ENCODE assay signal across 10 mouse cellular contexts in the genomic region with DNA sequence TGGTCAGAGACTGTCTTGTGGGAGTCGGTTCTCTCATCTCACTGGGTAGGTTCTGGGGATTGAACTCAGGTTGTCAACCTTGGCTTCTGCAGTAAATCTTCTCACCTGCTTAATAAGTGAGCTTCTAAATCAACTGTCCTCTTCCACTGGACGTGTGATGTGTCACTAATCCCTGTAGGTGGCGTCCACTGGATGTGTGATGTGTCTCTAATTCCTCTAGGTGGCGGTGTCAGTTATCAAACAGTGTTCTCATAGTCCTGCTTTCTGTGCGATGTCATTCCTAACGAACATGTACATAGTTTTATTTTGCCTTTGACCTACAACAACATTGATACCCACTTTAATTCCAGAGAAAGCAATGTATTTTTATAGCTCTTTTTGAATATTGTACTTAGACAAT. TPM values are rescaled to one million over a fixed set of nuclear protein-coding genes. Genes with fewer than 3 reads are reported as not detected.
DNase-seq lines count a peak whose midpoint lies in the region; ATAC-seq and TF ChIP-seq lines count a peak whose summit lies in the region.
"Had no signal": no experiment of that assay in that cellular context is flagged by ENCODE, and none has a peak within 500 bp of the region (broad histone marks: within the 10 kb centered on the region; RNA-seq: fewer than 3 reads in every experiment).

No protein-coding gene starts in this region.

- no peak overlapping the region for H3K4me3 ChIP-seq in layer of hippocampus, adult 2 months
- H3K4me3 ChIP-seq: liver, embryonic 13.5 days had no signal

- TF ChIP-seq CTCF in layer of hippocampus, adult 2 months (conservative IDR thresholded peaks at IDR 0.05), result peak; percentile 86

- no peak for ATAC-seq in CD4-positive, CD25-positive, alpha-beta regulatory T cell, adult 4 months
- peak; percentile 99 for ATAC-seq in megakaryocyte progenitor cell, adult 5-6 weeks (replicated peaks; ENCODE audit: poor library complexity)

- no peak overlapping the region for H3K27ac ChIP-seq in layer of hippocampus, adult 2 months
- H3K27ac ChIP-seq: liver, embryonic 13.5 days had no signal

- DNase-seq in CD4-positive, CD25-positive, alpha-beta regulatory T cell, adult 2 months (ENCODE audit: low read depth, low spot score), result peak; percentile 32
- no peak for DNase-seq in layer of hippocampus, adult 2 months (ENCODE audit: low spot score in 2 of 2)
- DNase-seq in layer of hippocampus, adult 9-10 months (ENCODE audit: low spot score), result no peak
- DNase-seq in brain, adult 2 months (ENCODE audit: low read depth, low spot score), result peak; percentile 60
- no peak for DNase-seq in kidney, adult 18-20 months
- no peak for DNase-seq in frontal cortex, postnatal 36 days (ENCODE audit: low spot score in 2 of 2)
- DNase-seq: gastrocnemius, postnatal 14 days; liver, embryonic 13.5 days had no signal

RNA-seq across cellular contexts. Expression of a gene that starts 30.8 kb away (rescaled TPM):
- 1 to 10 TPM; 2.8 to 5.0 TPM for polyA plus RNA-seq in CD4-positive, CD25-positive, alpha-beta regulatory T cell, adult 4 months (2017; shearing (Covaris generic))
- 10 to 100 TPM; 29.2 to 32.5 TPM for total RNA-seq in layer of hippocampus, adult 2 months (2021)
- 1.9 and 2.0 TPM in 2 replicates for total RNA-seq in megakaryocyte progenitor cell, adult 5-6 weeks (2015)
- total RNA-seq in megakaryocyte progenitor cell, adult 5-6 weeks (2017), result 2.9 and 3.8 TPM in 2 replicates

Comparison
In these comparisons a context has a peak if more than half of its experiments do, and no peak if none do; other contexts are left out.
1. DNase-seq: peak in CD4-positive, CD25-positive, alpha-beta regulatory T cell, adult 2 months (single experiment) and brain, adult 2 months (single experiment); none in layer of hippocampus, adult 2 months (0 of 2), layer of hippocampus, adult 9-10 months (single experiment), kidney, adult 18-20 months (single experiment) and frontal cortex, postnatal 36 days (0 of 2).
2. RNA of a gene that starts 30.8 kb away (total RNA-seq): 29.2 to 32.5 TPM in layer of hippocampus, adult 2 months; 1.9 to 3.8 TPM in megakaryocyte progenitor cell, adult 5-6 weeks; every median in the first group is over 4 times any median in the second.